Mouse (Mus musculus): ENCODE measurements at regions not wholly inside any gene's neighbourhood (a gene's known extent, or its start where the extent isn't known, plus 50 kb on each side); places are given as distances from the start of the nearest gene placed in this dataset.

GRCm38 (mm10) chr12:60820979-60821378, 702.0 kb upstream of the Lrfn5 start:
- no peak overlapping the region for H3K27ac ChIP-seq
- DNase-seq (ENCODE audit: extremely low spot score in 1 of 2, low spot score in 2 of 2), result peak; percentile 13 to 27
- TF ChIP-seq CTCF (IDR thresholded peaks at IDR 0.05), result no peak
- intact Hi-C loops (cut with DNase I), result no loop called here
- no peak overlapping the region for H3K4me3 ChIP-seq
